Mouse (Mus musculus) heart, adult 2 months (tissue): ENCODE data around the gene Syngr1.

ENCODE experiments used
- CTCF ChIP-seq: fragments of 200-600 bp; IDR thresholded peaks from 2 replicates; pipeline ENCODE4 v1.8.1; 2022; ENCODE audit warnings: antibody characterized with exemption, mild to moderate bottlenecking, moderate library complexity
- POLR2A ChIP-seq: fragments of 200-500 bp; IDR thresholded peaks from 2 replicates; pipeline ENCODE4 v1.6.1; 2011; ENCODE audit warnings: mild to moderate bottlenecking, low read depth, low read length, control low read depth; ENCODE audit not compliant: insufficient read depth

- TF ChIP-seq POLR2A (no peak), CTCF (no peak)
Measured at GRCm38 (mm10) chr15:80058151-80058550, 33.0 kb upstream of the Syngr1 start.
